Mouse (Mus musculus): Measurements from ENCODE around the gene Glis1. TPM values are rescaled to one million over a fixed set of nuclear protein-coding genes. Genes with fewer than 3 reads are reported as not detected.

Glis1 gene
- polyA plus RNA-seq, 1 experiment from 2014 or later, result 1.1 TPM

- no peak overlapping the region for H3K4me3 ChIP-seq (replicated peaks; ENCODE audit: low read length)
- H3K27ac ChIP-seq (ENCODE audit: low read length), result no peak overlapping the region
- no peak overlapping the region for H3K4me2 ChIP-seq (ENCODE audit: low read length)
- 74% methylated on average over 6 of the region's 6 CpGs for WGBS
- H3K4me1 ChIP-seq (replicated peaks; ENCODE audit: control insufficient read depth, insufficient read depth, low read length), result peaks cover 2% of the 10 kb centered on the region; the same call in 1 of the 2 replicates
- H3K9ac ChIP-seq (replicated peaks; ENCODE audit: low read depth, low read length), result no peak overlapping the region
- H3K9me3 ChIP-seq (ENCODE audit: control insufficient read depth, low read length), result no peaks in the 10 kb centered on the region
- ATAC-seq, result no peak
- H3K27me3 ChIP-seq (replicated peaks; ENCODE audit: control insufficient read depth, insufficient read depth, low read length), result no peaks in the 10 kb centered on the region
- H3K36me3 ChIP-seq (ENCODE audit: control insufficient read depth, insufficient read depth), result no peaks in the 10 kb centered on the region
Observed at GRCm38 (mm10) chr4:107617596-107618230, 183.3 kb downstream of the Glis1 start.

- no peak overlapping the region for H3K4me2 ChIP-seq (ENCODE audit: low read length)
- WGBS, result 91% methylated on average over 7 of the region's 7 CpGs
Observed at GRCm38 (mm10) chr4:107619487-107619886, 185.1 kb downstream of the Glis1 start.

GRCm38 (mm10) chr4:107621366-107621765, 187.0 kb downstream of the Glis1 start:
- 54% methylated on average over 5 of the region's 5 CpGs for whole genome bisulfite sequencing
- Histone ChIP-seq H3K9ac (replicated peaks; ENCODE audit: low read depth, low read length) (no peak overlapping the region), H3K27me3 (replicated peaks; ENCODE audit: control insufficient read depth, insufficient read depth, low read length) (no peaks in the 10 kb centered on the region), H3K36me3 (ENCODE audit: control insufficient read depth, insufficient read depth) (no peaks in the 10 kb centered on the region), H3K4me3 (replicated peaks; ENCODE audit: low read length) (no peak overlapping the region), H3K4me2 (ENCODE audit: low read length) (no peak overlapping the region), H3K27ac (ENCODE audit: low read length) (no peak overlapping the region), H3K4me1 (replicated peaks; ENCODE audit: control insufficient read depth, insufficient read depth, low read length) (peaks cover 2% of the 10 kb centered on the region; the same call in 1 of the 2 replicates), H3K9me3 (ENCODE audit: control insufficient read depth, low read length) (no peaks in the 10 kb centered on the region)
- ATAC-seq, result no peak

More at GRCm38 (mm10) chr4:107619487-107619886, 185.1 kb downstream of the Glis1 start:
- Histone ChIP-seq H3K9ac (replicated peaks; ENCODE audit: low read depth, low read length) (no peak overlapping the region), H3K27me3 (replicated peaks; ENCODE audit: control insufficient read depth, insufficient read depth, low read length) (no peaks in the 10 kb centered on the region), H3K4me1 (replicated peaks; ENCODE audit: control insufficient read depth, insufficient read depth, low read length) (peaks cover 2% of the 10 kb centered on the region; the same call in 1 of the 2 replicates), H3K9me3 (ENCODE audit: control insufficient read depth, low read length) (no peaks in the 10 kb centered on the region), H3K4me3 (replicated peaks; ENCODE audit: low read length) (no peak overlapping the region), H3K27ac (ENCODE audit: low read length) (no peak overlapping the region), H3K36me3 (ENCODE audit: control insufficient read depth, insufficient read depth) (no peaks in the 10 kb centered on the region)
- no peak for ATAC-seq

GRCm38 (mm10) chr4:107622296-107622695, 187.9 kb downstream of the Glis1 start:
- Histone ChIP-seq H3K9me3 (ENCODE audit: control insufficient read depth, low read length) (no peaks in the 10 kb centered on the region), H3K27ac (ENCODE audit: low read length) (no peak overlapping the region), H3K4me3 (replicated peaks; ENCODE audit: low read length) (no peak overlapping the region), H3K36me3 (ENCODE audit: control insufficient read depth, insufficient read depth) (no peaks in the 10 kb centered on the region), H3K27me3 (replicated peaks; ENCODE audit: control insufficient read depth, insufficient read depth, low read length) (no peaks in the 10 kb centered on the region), H3K4me2 (ENCODE audit: low read length) (no peak overlapping the region), H3K9ac (replicated peaks; ENCODE audit: low read depth, low read length) (no peak overlapping the region), H3K4me1 (replicated peaks; ENCODE audit: control insufficient read depth, insufficient read depth, low read length) (peaks cover 2% of the 10 kb centered on the region; the same call in 1 of the 2 replicates)
- 68% methylated on average over 6 of the region's 6 CpGs for WGBS
- no peak for ATAC-seq

GRCm38 (mm10) chr4:107623916-107624315, 189.5 kb downstream of the Glis1 start:
- no peak overlapping the region for H3K9ac ChIP-seq (replicated peaks; ENCODE audit: low read depth, low read length)
- WGBS, result 75% methylated on average over 6 of the region's 6 CpGs
- H3K9me3 ChIP-seq (ENCODE audit: control insufficient read depth, low read length), result no peaks in the 10 kb centered on the region
- H3K27me3 ChIP-seq (replicated peaks; ENCODE audit: control insufficient read depth, insufficient read depth, low read length), result no peaks in the 10 kb centered on the region
- H3K36me3 ChIP-seq (ENCODE audit: control insufficient read depth, insufficient read depth), result no peaks in the 10 kb centered on the region
- H3K27ac ChIP-seq (ENCODE audit: low read length), result no peak overlapping the region
- no peak overlapping the region for H3K4me3 ChIP-seq (replicated peaks; ENCODE audit: low read length)
- no peak overlapping the region for H3K4me2 ChIP-seq (ENCODE audit: low read length)
- ATAC-seq, result no peak
- peaks cover 2% of the 10 kb centered on the region; the same call in 1 of the 2 replicates for H3K4me1 ChIP-seq (replicated peaks; ENCODE audit: control insufficient read depth, insufficient read depth, low read length)

- Histone ChIP-seq H3K9ac (replicated peaks; ENCODE audit: low read depth, low read length) (no peak overlapping the region), H3K4me2 (ENCODE audit: low read length) (no peak overlapping the region), H3K9me3 (ENCODE audit: control insufficient read depth, low read length) (no peaks in the 10 kb centered on the region), H3K27ac (ENCODE audit: low read length) (no peak overlapping the region), H3K27me3 (replicated peaks; ENCODE audit: control insufficient read depth, insufficient read depth, low read length) (no peaks in the 10 kb centered on the region), H3K36me3 (ENCODE audit: control insufficient read depth, insufficient read depth) (no peaks in the 10 kb centered on the region), H3K4me3 (replicated peaks; ENCODE audit: low read length) (no peak overlapping the region), H3K4me1 (replicated peaks; ENCODE audit: control insufficient read depth, insufficient read depth, low read length) (peaks cover 2% of the 10 kb centered on the region; the same call in 1 of the 2 replicates)
- no peak for ATAC-seq
- WGBS, result 76% methylated on average over 5 of the region's 5 CpGs
Observed at GRCm38 (mm10) chr4:107624951-107625350, 190.6 kb downstream of the Glis1 start.

- H3K4me2 ChIP-seq (ENCODE audit: low read length), result no peak overlapping the region
- H3K9me3 ChIP-seq (ENCODE audit: control insufficient read depth, low read length), result no peaks in the 10 kb centered on the region
- H3K27me3 ChIP-seq (replicated peaks; ENCODE audit: control insufficient read depth, insufficient read depth, low read length), result no peaks in the 10 kb centered on the region
- 78% methylated on average over 4 of the region's 4 CpGs for WGBS
- H3K36me3 ChIP-seq (ENCODE audit: control insufficient read depth, insufficient read depth), result no peaks in the 10 kb centered on the region
- H3K4me3 ChIP-seq (replicated peaks; ENCODE audit: low read length), result no peak overlapping the region
- ATAC-seq, result no peak
- H3K4me1 ChIP-seq (replicated peaks; ENCODE audit: control insufficient read depth, insufficient read depth, low read length), result no peaks in the 10 kb centered on the region
- H3K27ac ChIP-seq (ENCODE audit: low read length), result no peak overlapping the region
- no peak overlapping the region for H3K9ac ChIP-seq (replicated peaks; ENCODE audit: low read depth, low read length)
Observed at GRCm38 (mm10) chr4:107628226-107628625, 193.8 kb downstream of the Glis1 start.

- H3K36me3 ChIP-seq (ENCODE audit: control insufficient read depth, insufficient read depth), result no peaks in the 10 kb centered on the region
- no peak for ATAC-seq
- H3K4me2 ChIP-seq (ENCODE audit: low read length), result no peak overlapping the region
- H3K4me1 ChIP-seq (replicated peaks; ENCODE audit: control insufficient read depth, insufficient read depth, low read length), result no peaks in the 10 kb centered on the region
- no peaks in the 10 kb centered on the region for H3K27me3 ChIP-seq (replicated peaks; ENCODE audit: control insufficient read depth, insufficient read depth, low read length)
- H3K27ac ChIP-seq (ENCODE audit: low read length), result no peak overlapping the region
- no peak overlapping the region for H3K4me3 ChIP-seq (replicated peaks; ENCODE audit: low read length)
- no peaks in the 10 kb centered on the region for H3K9me3 ChIP-seq (ENCODE audit: control insufficient read depth, low read length)
- no peak overlapping the region for H3K9ac ChIP-seq (replicated peaks; ENCODE audit: low read depth, low read length)
- WGBS, result 72% methylated on average over 17 of the region's 17 CpGs
Observed at GRCm38 (mm10) chr4:107628921-107629411, 194.6 kb downstream of the Glis1 start.

- H3K36me3 ChIP-seq (ENCODE audit: control insufficient read depth, insufficient read depth), result no peaks in the 10 kb centered on the region
- H3K4me1 ChIP-seq (replicated peaks; ENCODE audit: control insufficient read depth, insufficient read depth, low read length), result no peaks in the 10 kb centered on the region
- no peak for ATAC-seq
- no peak overlapping the region for H3K27ac ChIP-seq (ENCODE audit: low read length)
- no peaks in the 10 kb centered on the region for H3K9me3 ChIP-seq (ENCODE audit: control insufficient read depth, low read length)
- no peak overlapping the region for H3K4me3 ChIP-seq (replicated peaks; ENCODE audit: low read length)
- no peak overlapping the region for H3K9ac ChIP-seq (replicated peaks; ENCODE audit: low read depth, low read length)
- H3K27me3 ChIP-seq (replicated peaks; ENCODE audit: control insufficient read depth, insufficient read depth, low read length), result no peaks in the 10 kb centered on the region
- no peak overlapping the region for H3K4me2 ChIP-seq (ENCODE audit: low read length)
- WGBS, result 80% methylated on average over 6 of the region's 6 CpGs
Observed at GRCm38 (mm10) chr4:107634631-107635030, 200.2 kb downstream of the Glis1 start.

Data from forebrain, embryonic 16.5 days (tissue).